Mouse (Mus musculus): Measurements from ENCODE around the gene Gm17654. TPM values are rescaled to one million over a fixed set of nuclear protein-coding genes. Genes with fewer than 3 reads are reported as not detected.
A peak's percentile ranks its signal among the peaks of the same experiment; 100 is the strongest.
"Not testable (repeated sequence)": the region's sequence is repeated elsewhere in the genome, so short reads cannot be mapped to it uniquely, and the experiment has no call there.

Gm17654 gene
- polyA plus RNA-seq (2016; fragmentation: Nextera tagmentation; extraction: Ambion mirVana), result not detected in 2 replicates

DNA sequence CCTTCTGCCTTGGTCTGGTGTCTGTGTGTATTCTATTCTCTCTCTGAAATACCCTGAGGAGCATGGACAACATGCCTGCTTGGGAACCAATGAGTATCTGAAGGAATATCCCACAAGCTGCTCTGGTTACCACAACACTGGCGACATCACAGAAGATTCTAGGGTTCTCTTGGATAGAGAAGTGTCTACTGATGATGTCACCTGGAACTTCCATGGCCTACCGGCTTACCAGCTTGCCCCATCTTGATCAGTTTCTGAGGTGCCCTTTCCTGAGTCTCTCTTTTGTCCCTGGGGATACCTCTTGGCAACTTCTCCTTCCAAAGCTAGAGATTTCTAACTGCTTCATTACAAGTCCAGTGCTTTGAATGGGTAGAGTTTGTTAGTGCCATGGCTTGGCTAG is at the start of gene Gm17654:
Gene Gm17654, minus strand, starts transcription at position 101 of the 400 bp plus-strand sequence.
- H3K4me3 ChIP-seq; H3K9me3 ChIP-seq; DNase-seq (ENCODE audit: extremely low spot score, low spot score); H3K27ac ChIP-seq; H3K27me3 ChIP-seq (ENCODE audit: poor library complexity, severe bottlenecking); H3K36me3 ChIP-seq (replicated peaks); H3K4me1 ChIP-seq: not testable (repeated sequence)
- 87% methylated on average over 1 of the region's 2 CpGs for WGBS

DNA sequence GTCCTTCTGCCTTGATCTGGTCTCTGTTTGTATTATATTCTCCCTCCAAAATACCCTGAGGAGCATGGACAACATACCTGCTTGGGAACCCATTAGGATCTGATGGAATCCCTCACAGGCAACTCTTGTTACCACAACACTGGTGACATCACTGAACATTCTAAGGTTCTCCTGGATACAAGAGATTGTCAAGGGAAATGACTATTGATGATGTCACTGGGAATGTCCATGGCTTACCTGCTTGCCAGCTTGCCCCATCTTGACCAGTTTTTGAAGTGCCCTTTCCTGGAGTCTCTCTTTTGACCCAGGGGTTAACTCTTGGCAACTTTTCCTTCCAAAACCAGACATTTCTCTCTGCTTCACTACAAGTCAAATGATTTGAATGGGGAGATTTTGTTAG is 29.0 kb upstream of the Gm17654 start, which contains the start of gene Gm10375:
Gene Gm10375, minus strand, starts transcription at position 101 of the 400 bp plus-strand sequence.
- not testable (repeated sequence) for DNase-seq (ENCODE audit: extremely low spot score, low spot score); H3K9me3 ChIP-seq; H3K4me3 ChIP-seq; H3K4me1 ChIP-seq; H3K27ac ChIP-seq; H3K36me3 ChIP-seq (replicated peaks); H3K27me3 ChIP-seq (ENCODE audit: poor library complexity, severe bottlenecking)

DNA sequence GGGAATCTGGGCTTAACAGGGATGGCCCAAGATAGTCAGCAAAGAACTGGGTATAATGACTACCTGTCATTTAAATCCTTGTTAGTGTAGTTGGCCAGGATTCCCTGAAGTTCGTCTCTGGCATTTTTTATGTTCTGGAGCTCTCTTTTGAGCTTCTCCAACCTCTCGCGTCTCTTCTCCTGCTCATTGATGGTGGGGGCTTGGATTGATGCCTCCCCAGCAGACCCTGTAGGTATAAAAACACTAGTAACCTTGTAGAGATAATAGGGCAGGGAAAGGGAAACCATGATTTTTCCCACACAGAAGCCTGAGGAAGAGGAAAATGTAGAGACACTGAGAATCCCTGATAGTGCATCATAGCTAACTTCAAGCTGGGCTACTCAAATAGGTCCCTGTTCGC is 977 bp downstream of the Gm17654 start:
- WGBS, result 90% methylated on average over 4 of the region's 4 CpGs
- not testable (repeated sequence) for DNase-seq (ENCODE audit: extremely low spot score, low spot score); H3K27ac ChIP-seq; H3K9me3 ChIP-seq; H3K4me1 ChIP-seq; H3K27me3 ChIP-seq (ENCODE audit: poor library complexity, severe bottlenecking); H3K4me3 ChIP-seq; H3K36me3 ChIP-seq (replicated peaks)

DNA sequence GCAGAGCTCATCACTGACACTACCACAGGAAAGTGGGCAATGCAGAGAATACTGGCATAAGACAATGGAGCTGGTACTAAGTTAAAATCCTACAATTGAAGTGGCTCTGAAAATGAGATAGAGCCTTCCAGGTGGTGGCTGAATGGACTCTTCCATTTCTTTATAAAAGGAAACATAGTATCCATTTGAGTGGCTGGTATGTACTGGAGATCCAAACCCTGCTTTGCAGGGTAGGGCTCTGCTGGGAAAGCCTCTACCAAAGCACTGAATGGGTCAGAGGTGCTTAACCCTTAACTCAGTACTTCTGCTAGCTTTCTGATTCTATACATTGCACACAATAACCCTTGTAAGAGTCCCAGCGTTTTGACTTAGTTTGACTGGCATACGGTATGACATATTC is 26.7 kb downstream of the Gm17654 start:
- not testable (repeated sequence) for H3K4me1 ChIP-seq; H3K36me3 ChIP-seq (replicated peaks); H3K9me3 ChIP-seq; H3K27me3 ChIP-seq (ENCODE audit: poor library complexity, severe bottlenecking); H3K27ac ChIP-seq; DNase-seq (ENCODE audit: extremely low spot score, low spot score); H3K4me3 ChIP-seq
- 87% methylated on average over 2 of the region's 2 CpGs for WGBS

DNA sequence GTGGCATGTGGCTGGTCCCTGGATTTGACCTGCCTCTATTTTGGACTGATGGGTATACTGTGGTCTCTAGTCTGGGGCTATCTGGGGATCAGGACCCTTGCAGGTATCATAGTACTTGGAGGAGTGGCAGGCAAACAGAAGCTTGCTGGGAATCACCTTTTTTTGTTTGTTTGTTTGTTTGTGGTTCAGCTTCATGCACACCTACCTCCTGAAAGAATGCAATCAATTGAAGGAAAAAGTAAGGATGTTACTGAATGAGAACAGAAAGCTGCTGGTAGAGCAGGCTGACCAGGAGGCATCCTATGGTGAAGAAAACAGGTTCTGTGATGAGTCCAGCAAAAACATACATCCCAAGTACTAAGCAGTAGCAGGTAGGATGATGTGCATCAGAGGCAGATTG is 32.7 kb downstream of the Gm17654 start:
- not testable (repeated sequence) for DNase-seq (ENCODE audit: extremely low spot score, low spot score); H3K9me3 ChIP-seq; H3K27ac ChIP-seq; H3K36me3 ChIP-seq (replicated peaks); H3K27me3 ChIP-seq (ENCODE audit: poor library complexity, severe bottlenecking); H3K4me1 ChIP-seq; H3K4me3 ChIP-seq

DNA sequence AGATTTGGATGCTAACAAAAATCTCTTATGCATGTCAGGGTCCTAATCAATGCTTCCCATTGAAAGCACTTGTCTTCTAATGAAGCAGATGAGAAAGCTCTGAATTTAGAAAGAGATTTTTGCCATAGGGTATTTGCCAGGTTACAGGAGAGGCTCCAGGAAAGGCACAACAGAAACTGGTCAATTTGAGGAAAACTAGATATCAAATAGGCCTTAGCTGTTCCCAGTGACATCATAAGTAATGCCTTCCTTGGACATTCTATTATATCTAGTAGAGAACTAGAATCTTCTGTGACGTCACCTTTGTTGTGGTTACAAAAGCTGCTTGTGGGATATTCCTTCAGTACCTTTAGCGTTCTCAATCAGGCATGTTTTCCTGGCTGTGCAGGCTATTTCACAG is 35.7 kb downstream of the Gm17654 start, which contains the start of gene Gm5799:
Gene Gm5799, plus strand, starts transcription at position 301 of the 400 bp plus-strand sequence.
- not testable (repeated sequence) for DNase-seq (ENCODE audit: extremely low spot score, low spot score); H3K9me3 ChIP-seq; H3K4me1 ChIP-seq; H3K27me3 ChIP-seq (ENCODE audit: poor library complexity, severe bottlenecking); H3K4me3 ChIP-seq; H3K27ac ChIP-seq; H3K36me3 ChIP-seq (replicated peaks)
- WGBS, result 93% methylated on average over 2 of the region's 2 CpGs

DNA sequence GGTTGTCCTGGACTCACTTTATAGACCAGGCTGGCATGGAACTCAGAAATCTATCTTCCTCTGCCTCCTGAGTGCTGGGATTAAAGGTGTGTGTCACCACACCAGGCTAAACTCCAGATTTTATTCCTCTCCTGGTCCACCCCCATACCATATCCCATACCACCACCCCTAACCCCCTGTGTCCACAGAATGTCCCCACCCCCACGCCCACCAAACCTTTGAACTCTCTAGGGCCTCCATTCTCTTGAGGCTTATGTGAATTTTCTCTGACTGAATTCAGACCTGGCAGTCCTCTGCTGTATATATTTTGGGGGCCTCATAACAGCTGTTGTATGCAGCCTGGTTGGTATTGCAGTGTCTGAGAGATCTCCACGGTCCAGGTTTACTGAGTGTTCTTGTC is 40.8 kb downstream of the Gm17654 start:
- DNase-seq (ENCODE audit: extremely low spot score, low spot score); H3K9me3 ChIP-seq; H3K4me3 ChIP-seq; H3K36me3 ChIP-seq (replicated peaks); H3K27me3 ChIP-seq (ENCODE audit: poor library complexity, severe bottlenecking); H3K27ac ChIP-seq; H3K4me1 ChIP-seq: not testable (repeated sequence)
- WGBS, result 82% methylated on average over 2 of the region's 2 CpGs

DNA sequence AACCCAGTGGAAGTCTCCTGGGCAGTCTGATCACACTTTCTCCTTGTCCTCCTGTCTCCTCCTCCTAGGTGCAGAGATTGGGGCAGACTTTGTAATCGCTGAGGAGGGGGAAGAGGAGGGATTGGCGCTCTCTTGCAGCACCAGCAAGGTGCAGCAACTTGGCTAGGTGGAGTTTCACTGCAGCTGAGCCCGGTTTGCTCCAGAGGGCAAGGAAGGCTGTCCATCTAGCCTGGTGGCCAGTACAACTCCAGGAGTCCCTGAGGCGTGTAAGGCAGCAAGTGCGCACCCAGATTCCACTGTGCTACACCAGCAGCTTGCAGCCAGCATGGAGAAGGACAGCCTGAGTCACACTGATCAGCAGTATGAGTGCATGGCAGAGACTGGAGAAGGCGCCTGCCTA is 46.6 kb downstream of the Gm17654 start:
- WGBS, result 49% methylated on average over 6 of the region's 6 CpGs
- H3K4me1 ChIP-seq; H3K27me3 ChIP-seq (ENCODE audit: poor library complexity, severe bottlenecking); H3K36me3 ChIP-seq (replicated peaks); H3K4me3 ChIP-seq; H3K9me3 ChIP-seq; H3K27ac ChIP-seq: not testable (repeated sequence)
- peak; percentile 15 for DNase-seq (ENCODE audit: extremely low spot score, low spot score)

DNA sequence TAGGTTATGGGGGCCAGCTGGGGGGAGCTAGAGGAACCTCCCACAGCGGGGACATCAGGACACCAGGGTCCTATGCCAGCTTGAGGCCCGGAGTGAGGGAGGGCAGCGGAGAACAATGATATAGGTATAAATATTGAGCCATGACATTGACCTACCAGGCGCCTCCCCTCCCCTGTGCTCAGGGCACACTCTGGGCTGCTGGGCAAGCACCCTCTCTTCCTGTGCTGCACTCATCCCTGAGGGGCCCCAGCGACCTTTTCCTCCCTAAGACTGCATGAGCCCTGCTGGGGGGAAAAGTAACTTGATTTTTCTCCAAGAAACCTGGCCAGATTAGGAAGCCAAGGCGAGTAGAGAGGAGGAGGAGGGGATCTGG is 46.9 kb downstream of the Gm17654 start:
- not testable (repeated sequence) for H3K36me3 ChIP-seq (replicated peaks); DNase-seq (ENCODE audit: extremely low spot score, low spot score); H3K27ac ChIP-seq; H3K4me3 ChIP-seq; H3K27me3 ChIP-seq (ENCODE audit: poor library complexity, severe bottlenecking); H3K4me1 ChIP-seq; H3K9me3 ChIP-seq
- no CpG with 5 or more reads among the region's 6 CpGs for WGBS

DNA sequence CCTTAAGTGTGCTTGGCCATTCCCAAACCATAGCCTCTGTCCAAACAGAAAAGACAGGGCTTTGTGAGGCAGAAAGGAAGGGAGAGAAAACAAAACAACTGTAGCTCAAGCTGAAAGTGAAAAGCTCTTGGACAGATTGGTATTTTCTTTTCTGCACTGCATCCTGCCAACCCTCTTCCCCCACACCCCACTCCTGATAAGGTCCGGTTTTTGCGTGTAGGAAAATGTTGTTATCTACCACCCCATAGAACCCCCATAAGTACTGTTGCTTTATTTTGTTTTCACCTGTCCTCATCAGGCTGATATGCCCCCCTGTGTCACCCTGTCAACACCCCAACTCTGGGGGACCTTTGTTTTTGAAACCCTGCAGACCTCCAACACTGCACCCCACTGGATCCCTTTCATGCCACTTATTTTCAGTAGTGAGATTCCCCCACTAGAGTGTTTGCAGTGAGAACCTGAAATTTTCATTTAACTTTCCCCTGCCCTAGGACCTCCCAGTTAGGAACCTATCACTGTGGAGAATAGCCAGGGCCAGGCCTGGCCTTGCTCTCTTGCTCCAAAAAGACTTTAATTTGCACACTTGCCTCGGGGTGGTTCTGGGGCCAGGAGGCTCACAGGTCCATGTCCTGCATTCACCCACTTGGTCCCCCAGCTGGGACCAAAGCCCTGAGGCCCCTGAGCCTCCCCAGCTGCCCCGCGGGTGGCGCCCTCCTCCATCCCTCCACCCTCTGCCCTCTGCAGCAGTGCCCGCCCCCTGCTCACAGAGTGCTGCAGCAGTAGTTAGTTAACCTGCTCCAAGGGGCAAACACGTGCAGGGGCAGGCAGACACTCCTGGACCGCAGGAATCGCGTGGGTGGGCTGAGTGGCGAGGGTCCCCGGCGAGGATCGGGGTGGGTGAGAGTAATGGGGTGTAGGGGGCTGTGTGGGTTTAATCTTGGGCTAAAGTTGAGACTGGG is 47.6 kb downstream of the Gm17654 start:
- H3K4me1 ChIP-seq; H3K4me3 ChIP-seq; H3K27ac ChIP-seq; H3K9me3 ChIP-seq; H3K27me3 ChIP-seq (ENCODE audit: poor library complexity, severe bottlenecking); H3K36me3 ChIP-seq (replicated peaks): not testable (repeated sequence)
- 36% methylated on average over 14 of the region's 15 CpGs for WGBS
- DNase-seq (ENCODE audit: extremely low spot score, low spot score), result peak; percentile 26

Other genes with a start within 250 kb of the Gm17654 start
- gene 1700001F09Rik, start 231.3 kb downstream of the Gm17654 start, polyA plus RNA-seq (2016; fragmentation: Nextera tagmentation; extraction: Ambion mirVana), result not detected in 2 replicates
- gene Gm8138, start 162.8 kb downstream of the Gm17654 start, polyA plus RNA-seq (2016; fragmentation: Nextera tagmentation; extraction: Ambion mirVana), result not detected in 2 replicates
- not detected in 2 replicates for gene Gm5799, start 35.6 kb downstream of the Gm17654 start, polyA plus RNA-seq (2016; fragmentation: Nextera tagmentation; extraction: Ambion mirVana)
- gene Gm10375, start 28.9 kb upstream of the Gm17654 start, polyA plus RNA-seq (2016; fragmentation: Nextera tagmentation; extraction: Ambion mirVana), result not detected in 2 replicates
- not detected in 2 replicates for gene Gm8165, start 98.1 kb upstream of the Gm17654 start, polyA plus RNA-seq (2016; fragmentation: Nextera tagmentation; extraction: Ambion mirVana)
- 1.4 and 1.6 TPM in 2 replicates for gene Gm7324, start 118.7 kb upstream of the Gm17654 start, polyA plus RNA-seq (2016; fragmentation: Nextera tagmentation; extraction: Ambion mirVana)
- gene Gm16506, start 148.3 kb upstream of the Gm17654 start, polyA plus RNA-seq (2016; fragmentation: Nextera tagmentation; extraction: Ambion mirVana), result not detected in 2 replicates
- not detected in 2 replicates for gene Gm6526, start 168.7 kb upstream of the Gm17654 start, polyA plus RNA-seq (2016; fragmentation: Nextera tagmentation; extraction: Ambion mirVana)
- gene Gm8180, start 205.6 kb upstream of the Gm17654 start, polyA plus RNA-seq (2016; fragmentation: Nextera tagmentation; extraction: Ambion mirVana), result not detected in 2 replicates

All from forebrain, embryonic 10.5 days (tissue).